Mouse (Mus musculus): Measurements from ENCODE around the gene Dennd2a.

Dennd2a gene

GRCm38 (mm10) chr6:39414106-39414505 lies 143.6 kb downstream of the Dennd2a start:
- no peak for DNase-seq

All from cerebellum, adult 8-10 months (tissue).